Mouse (Mus musculus) embryonic fibroblast, embryonic 13.5 days (primary cell): ENCODE results near the gene Vwf.

Experiments used
- CTCF ChIP-seq: IDR thresholded peaks from 2 replicates; pipeline ENCODE4 v1.5.1; 2011; ENCODE audit warnings: mild to moderate bottlenecking, control low read depth, low read length, moderate library complexity, borderline replicate concordance; ENCODE audit not compliant: insufficient read depth
- POLR2A ChIP-seq: IDR thresholded peaks from 2 replicates; pipeline ENCODE4 v1.6.1; 2011; ENCODE audit warnings: low read depth, mild to moderate bottlenecking, control low read depth, low read length, moderate library complexity

DNA sequence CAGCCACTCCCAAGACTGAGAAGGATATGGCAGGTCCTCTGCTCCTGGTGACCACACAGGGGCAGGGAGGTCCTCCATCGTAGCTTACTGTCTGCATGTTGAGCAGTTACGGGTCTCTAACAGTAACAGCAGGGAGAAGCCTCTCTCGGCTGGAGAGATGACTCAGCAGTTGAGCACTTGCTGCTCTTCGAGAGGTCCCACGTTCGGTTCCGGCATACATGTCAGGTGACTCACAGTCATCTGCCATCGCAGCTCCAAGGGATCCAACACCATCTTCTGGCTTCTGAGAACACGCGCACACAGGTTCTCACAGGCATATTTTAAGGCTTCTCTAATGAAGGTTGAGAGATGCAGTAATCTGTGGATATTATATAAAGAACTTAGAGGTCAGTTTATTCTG lies 6.4 kb upstream of the Vwf start:
- TF ChIP-seq POLR2A, result no peak
- no peak for TF ChIP-seq CTCF
